Mouse (Mus musculus) CH12.LX (cell line): ENCODE data around the gene Wdr86. TPM values are rescaled to one million over a fixed set of nuclear protein-coding genes. Genes with fewer than 3 reads are reported as not detected.

ENCODE experiments used
- DNase-seq: peaks from one replicate; pipeline ENCODE4 v3.0.0-alpha.2; 2013; ENCODE audit errors: extremely low read depth
- H3K27ac ChIP-seq: 2 replicates; pipeline ENCODE4 v1.5.1; 2012; ENCODE audit warnings: low read depth, mild to moderate bottlenecking, control low read depth, moderate library complexity; ENCODE audit not compliant: insufficient read depth
- H3K27me3 ChIP-seq: replicated peaks from 2 replicates; pipeline ENCODE3; 2012; ENCODE audit warnings: inconsistent platforms
- H3K36me3 ChIP-seq, 2 experiments: replicated peaks in 1 of 2; 2 replicates each; pipeline versions ENCODE3 to v1.6.1; 2012; ENCODE audit warnings: inconsistent platforms in 1 of 2, low read length in 1 of 2, mild to moderate bottlenecking in 1 of 2, mixed read lengths in 1 of 2, moderate library complexity in 1 of 2; ENCODE audit not compliant: control insufficient read depth in 1 of 2, insufficient read depth in 1 of 2
- H3K4me1 ChIP-seq, 2 experiments: 2 replicates each; pipeline ENCODE4 v1.6.1; 2012; ENCODE audit warnings: inconsistent platforms in 1 of 2, moderate library complexity in 1 of 2; ENCODE audit not compliant: insufficient read depth in 2 of 2, control insufficient read depth in 1 of 2
- H3K4me2 ChIP-seq: 2 replicates; pipeline ENCODE4 v1.6.1; 2012; ENCODE audit warnings: low read depth, mild to moderate bottlenecking, control low read depth; ENCODE audit not compliant: poor library complexity, insufficient read depth, severe bottlenecking
- H3K4me3 ChIP-seq, 3 experiments: fragments of 150-350 bp in 1 of 3; sonication (generic) in 1 of 3; replicated peaks in 1 of 3; 2 replicates each; pipeline versions ENCODE3 to v1.5.1; 2011 to 2012; ENCODE audit warnings: low read depth in 2 of 3, low read length in 2 of 3, mild to moderate bottlenecking in 2 of 3, moderate library complexity in 2 of 3, control low read depth in 1 of 3, improper control_type of control experiment in 1 of 3, inconsistent platforms in 1 of 3, mixed read lengths in 1 of 3; ENCODE audit not compliant: poor library complexity in 1 of 3
- H3K79me2 ChIP-seq: replicated peaks from 2 replicates; pipeline ENCODE4 v1.6.1; 2012; ENCODE audit warnings: mild to moderate bottlenecking, moderate library complexity; ENCODE audit not compliant: control insufficient read depth, poor library complexity, insufficient read depth, severe bottlenecking; ENCODE audit errors: extremely low read depth
- H3K9ac ChIP-seq: 2 replicates; pipeline ENCODE4 v1.6.1; 2012; ENCODE audit warnings: low read depth, mild to moderate bottlenecking, control low read depth, moderate library complexity; ENCODE audit not compliant: insufficient read depth
- H3K9me3 ChIP-seq: replicated peaks from 2 replicates; pipeline ENCODE3; 2012; ENCODE audit warnings: low read length, inconsistent platforms, mixed read lengths
- BHLHE40 ChIP-seq: IDR thresholded peaks from 2 replicates; pipeline ENCODE4 v1.6.1; 2011; ENCODE audit warnings: mild to moderate bottlenecking, low read depth, low read length, improper control_type of control experiment
- ELF1 ChIP-seq: IDR thresholded peaks from 2 replicates; pipeline ENCODE4 v1.6.1; 2014; ENCODE audit warnings: low read depth, mild to moderate bottlenecking, inconsistent platforms, low read length, improper control_type of control experiment
- EP300 ChIP-seq: IDR thresholded peaks from 2 replicates; pipeline ENCODE4 v1.6.1; 2011; ENCODE audit warnings: low read length, improper control_type of control experiment
- JUN ChIP-seq: IDR thresholded peaks from 2 replicates; pipeline ENCODE4 v1.6.1; 2011; ENCODE audit warnings: low read depth, mild to moderate bottlenecking, low read length, improper control_type of control experiment, moderate library complexity; ENCODE audit not compliant: insufficient read depth
- MYC ChIP-seq: IDR thresholded peaks from 2 replicates; pipeline ENCODE4 v1.6.1; 2011; ENCODE audit warnings: low read depth, mild to moderate bottlenecking, improper control_type of control experiment, low read length
- NRF1 ChIP-seq: IDR thresholded peaks from 2 replicates; pipeline ENCODE4 v1.6.1; 2014; ENCODE audit warnings: low read depth, mild to moderate bottlenecking, inconsistent platforms, low read length, improper control_type of control experiment, moderate library complexity
- PAX5 ChIP-seq: IDR thresholded peaks from 2 replicates; pipeline ENCODE4 v1.6.1; 2012; ENCODE audit warnings: low read length, inconsistent platforms, mixed read lengths
- POLR2A ChIP-seq: IDR thresholded peaks from 2 replicates; pipeline ENCODE4 v1.6.1; 2011; ENCODE audit warnings: low read depth, mild to moderate bottlenecking, improper control_type of control experiment, low read length
- POLR2AphosphoS2 ChIP-seq: IDR thresholded peaks from 2 replicates; pipeline ENCODE4 v1.6.1; 2011; ENCODE audit warnings: low read depth, low read length, improper control_type of control experiment
- RAD21 ChIP-seq: IDR thresholded peaks from 2 replicates; pipeline ENCODE4 v1.6.1; 2011; ENCODE audit warnings: low read depth, mild to moderate bottlenecking, low read length, improper control_type of control experiment, moderate library complexity
- TBP ChIP-seq: conservative IDR thresholded peaks from 2 replicates; pipeline ENCODE4 v1.6.1; 2011; ENCODE audit warnings: low read depth, low read length, improper control_type of control experiment
- USF1 ChIP-seq: IDR thresholded peaks from 2 replicates; pipeline ENCODE4 v1.6.1; 2014; ENCODE audit warnings: low read depth, mild to moderate bottlenecking, inconsistent platforms, low read length, improper control_type of control experiment
- USF2 ChIP-seq: conservative IDR thresholded peaks from 2 replicates; pipeline ENCODE4 v1.6.1; 2011; ENCODE audit warnings: low read depth, low read length, improper control_type of control experiment
- ZKSCAN1 ChIP-seq: IDR thresholded peaks from 2 replicates; pipeline ENCODE4 v1.6.1; 2012; ENCODE audit warnings: low read depth, inconsistent platforms, low read length, improper control_type of control experiment, borderline replicate concordance
- ZMIZ1 ChIP-seq: IDR thresholded peaks from 2 replicates; pipeline ENCODE4 v1.6.1; 2012; ENCODE audit warnings: low read depth, mild to moderate bottlenecking, inconsistent platforms, low read length, improper control_type of control experiment
- ZNF384 ChIP-seq: IDR thresholded peaks from 2 replicates; pipeline ENCODE4 v1.6.1; 2012; ENCODE audit warnings: low read depth, low read length, improper control_type of control experiment, inconsistent platforms
- dilution Hi-C: fragments of 300-500 bp; cut with MboI; formaldehyde crosslinking; loops from 2 replicates; pipeline ENCODE4 v1.14.3; 2020; ENCODE audit warnings: low sequenced_read_pairs; ENCODE audit not compliant: extremely low pct_unique_long_range_greater_than_20kb, extremely low pct_ligation_motif_present
- in situ Hi-C: fragments of 300-500 bp; cut with MboI; formaldehyde crosslinking; loops from 3 replicates; pipeline ENCODE4 v1.14.3; 2019; ENCODE audit warnings: low sequenced_read_pairs, low pct_ligation_motif_present, low pct_unique_long_range_greater_than_20kb, mixed read lengths
- polyA plus RNA-seq: library from polyadenylated mRNA; unstranded; fragments of >175 nt; gene quantifications from 2 replicates; pipeline ENCODE4 v1.2.1, GENCODE M21; 2012; ENCODE audit warnings: low read depth; ENCODE audit not compliant: insufficient read length
- total RNA-seq, 2 experiments: library from RNA; depleted of rRNA; stranded (reverse); fragments of 300-350 nt in 1 of 2; fragments of >200 nt in 1 of 2; gene quantifications; 2 replicates each; pipeline ENCODE4 v1.2.3; 2012 to 2014

Gene Wdr86
- total and polyA plus RNA-seq, 3 experiments = 0.08 to 0.16 TPM; not detected in 1

DNA sequence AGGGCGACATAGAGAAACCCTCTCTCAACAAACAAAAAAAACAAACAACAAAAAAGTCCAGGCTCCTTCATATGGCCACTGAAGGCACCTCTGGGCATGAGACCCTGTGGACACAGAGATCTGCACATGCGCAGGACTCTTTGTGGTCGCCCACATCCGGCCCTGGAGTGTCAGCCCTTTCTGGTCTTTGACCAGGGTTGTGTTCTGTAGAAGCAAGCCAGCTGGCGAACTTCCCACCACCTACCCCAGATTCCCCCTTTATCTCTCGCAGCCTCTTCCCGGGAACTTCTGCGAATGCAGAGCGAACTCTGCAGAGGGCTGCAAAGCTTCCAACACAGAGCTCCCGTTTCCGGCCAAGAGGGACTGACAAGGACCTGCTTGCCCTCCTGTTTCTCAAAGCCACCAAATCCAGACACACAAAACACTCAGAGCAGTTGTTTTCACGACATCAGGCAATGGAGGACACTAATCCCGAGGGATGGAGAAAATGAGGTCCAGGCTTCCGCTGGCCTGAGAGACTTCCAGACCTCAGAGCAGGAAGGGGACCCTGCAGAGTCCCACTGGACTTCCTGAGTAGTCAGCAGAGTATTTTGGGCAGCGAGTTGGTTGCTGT, 8.7 kb upstream of the Wdr86 start:
- DNase-seq = no peak

DNA sequence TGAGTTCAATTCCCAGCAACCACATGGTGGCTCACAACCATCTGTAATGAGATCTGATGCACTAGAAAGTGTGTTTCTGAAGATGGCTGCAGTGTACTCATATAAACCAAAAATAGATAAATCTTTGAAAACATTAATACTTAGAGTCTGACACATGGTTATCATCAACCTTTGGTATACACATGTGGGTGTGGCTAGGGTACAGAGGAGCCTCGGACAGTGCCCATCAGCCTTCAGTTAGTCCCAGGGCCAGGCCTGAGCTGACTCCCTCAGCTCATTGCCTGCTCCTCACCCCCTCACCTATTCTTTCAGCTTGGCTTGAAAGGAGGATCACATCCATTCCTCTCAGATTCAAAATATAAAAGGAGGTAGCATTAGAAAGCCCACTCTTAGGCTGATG, 8.0 kb upstream of the Wdr86 start:
- DNase-seq = no peak
- H3K36me3 ChIP-seq = no peaks in the 10 kb centered on the region
- dilution Hi-C loops (no loop called here), in situ Hi-C loops (no loop called here)
- no peak overlapping the region for H3K4me2 ChIP-seq
- H3K27me3 ChIP-seq = no peaks in the 10 kb centered on the region
- no peaks in the 10 kb centered on the region for H3K9me3 ChIP-seq
- no peak overlapping the region for H3K27ac ChIP-seq
- no peak overlapping the region for H3K9ac ChIP-seq
- TF ChIP-seq USF1 (no peak), ZNF384 (no peak), RAD21 (no peak), PAX5 (no peak), MYC (no peak), JUN (no peak), BHLHE40 (no peak), USF2 (no peak), TBP (no peak)
- no peaks in the 10 kb centered on the region for H3K79me2 ChIP-seq
- H3K4me3 ChIP-seq = no peak overlapping the region
- H3K4me1 ChIP-seq = no peaks in the 10 kb centered on the region

More for the DNA sequence above, 8.7 kb upstream of the Wdr86 start:
- H3K9ac ChIP-seq = no peak overlapping the region
- H3K4me2 ChIP-seq = peak overlapping the region; percentile 1; the same call in 1 of the 2 replicates
- H3K4me1 ChIP-seq = no peaks in the 10 kb centered on the region
- no peak overlapping the region for H3K27ac ChIP-seq
- dilution Hi-C loops (no loop called here), in situ Hi-C loops (no loop called here)
- no peaks in the 10 kb centered on the region for H3K36me3 ChIP-seq
- TF ChIP-seq ZNF384 (no peak), NRF1 (peak; percentile 77), POLR2AphosphoS2 (no peak)
- no peaks in the 10 kb centered on the region for H3K27me3 ChIP-seq
- H3K9me3 ChIP-seq = no peaks in the 10 kb centered on the region
- no peak overlapping the region for H3K4me3 ChIP-seq
- no peaks in the 10 kb centered on the region for H3K79me2 ChIP-seq

DNA sequence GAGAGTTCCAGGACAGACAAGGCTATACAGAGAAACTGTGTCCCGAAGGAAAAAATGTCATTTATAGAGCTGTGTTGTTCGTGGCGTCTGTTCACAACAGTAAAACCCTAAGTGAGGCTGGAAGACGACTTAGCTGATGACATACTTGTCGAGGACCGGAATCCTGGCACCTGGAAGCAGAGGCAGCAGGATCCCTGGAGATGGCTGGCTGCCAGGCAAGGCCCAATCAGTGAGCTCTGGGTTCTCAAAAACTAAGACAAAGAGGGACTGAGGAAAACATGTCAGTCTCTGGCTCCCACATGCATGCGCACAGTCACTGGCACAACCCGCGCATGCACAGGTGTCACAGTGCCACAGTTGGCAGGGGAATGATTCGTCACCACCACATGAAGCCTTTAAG, 7.1 kb upstream of the Wdr86 start:
- no peak overlapping the region for H3K4me2 ChIP-seq
- dilution Hi-C loops = no loop called here

More for the DNA sequence above, 7.1 kb upstream of the Wdr86 start:
- TF ChIP-seq ZMIZ1 = no peak
- no peak for TF ChIP-seq ZNF384
- no peak for TF ChIP-seq EP300
- TF ChIP-seq ZKSCAN1 = no peak
- no peak for TF ChIP-seq POLR2A
- TF ChIP-seq TBP = no peak
- no peak for TF ChIP-seq ELF1
- H3K27ac ChIP-seq = no peak overlapping the region
- in situ Hi-C loops = no loop called here
- no peaks in the 10 kb centered on the region for H3K79me2 ChIP-seq
- no peak for DNase-seq
- no peaks in the 10 kb centered on the region for H3K9me3 ChIP-seq
- H3K9ac ChIP-seq = no peak overlapping the region
- no peak overlapping the region for H3K4me3 ChIP-seq
- no peaks in the 10 kb centered on the region for H3K4me1 ChIP-seq
- H3K36me3 ChIP-seq = no peaks in the 10 kb centered on the region
- H3K27me3 ChIP-seq = no peaks in the 10 kb centered on the region
